ENCODE assay signal across 24 mouse cellular contexts in the genomic region with DNA sequence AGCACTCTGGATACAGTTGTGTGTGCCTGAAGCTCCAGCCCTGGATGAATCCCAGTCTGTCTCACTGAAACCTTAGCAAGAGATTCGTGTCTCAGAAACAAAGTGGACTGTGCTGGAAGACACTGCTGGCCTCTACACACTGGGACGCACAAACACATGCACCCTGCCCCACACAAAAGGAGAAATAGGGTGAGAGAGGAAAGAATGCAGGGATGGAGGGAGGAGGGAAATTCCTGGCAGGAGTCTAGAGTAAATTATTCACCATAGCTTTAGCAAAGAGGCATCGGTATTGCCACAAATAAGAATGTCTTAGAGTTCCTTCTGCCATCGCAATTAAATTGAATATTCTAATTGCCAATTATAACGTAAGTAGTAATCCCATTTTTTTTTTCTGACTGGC.
DNase-seq lines count a peak whose midpoint lies in the region; ATAC-seq lines count a peak whose summit lies in the region.
"Had no signal": no experiment of that assay in that cellular context is flagged by ENCODE, and none has a peak within 500 bp of the region (broad histone marks: within the 10 kb centered on the region; RNA-seq: fewer than 3 reads in every experiment).

No protein-coding gene starts in this region.

- ATAC-seq in forebrain, embryonic 16.5 days, result no peak
- ATAC-seq in kidney, embryonic 15.5 days (replicated peaks; ENCODE audit: low FRiP score), result no peak
- ATAC-seq: activated CD4-positive, CD25-positive, alpha-beta regulatory T cell, adult 4 months; CD4-positive, CD25-positive, alpha-beta regulatory T cell, adult 4 months; forebrain, embryonic 15.5 days; hindbrain, postnatal 0 days had no signal

- H3K9ac ChIP-seq in forebrain, embryonic 16.5 days (replicated peaks; ENCODE audit: low read depth, low read length), result no peak overlapping the region
- no peak overlapping the region for H3K9ac ChIP-seq in kidney, embryonic 15.5 days
- H3K9ac ChIP-seq: forebrain, embryonic 15.5 days; hindbrain, embryonic 13.5 days had no signal

- no peaks in the 10 kb centered on the region for H3K27me3 ChIP-seq in forebrain, embryonic 10.5 days (ENCODE audit: poor library complexity, severe bottlenecking)
- no peaks in the 10 kb centered on the region for H3K27me3 ChIP-seq in forebrain, embryonic 16.5 days (replicated peaks; ENCODE audit: control insufficient read depth, insufficient read depth, low read length)
- H3K27me3 ChIP-seq in kidney, embryonic 15.5 days, result 0 out of 2 replicates have a peak, but pooled peaks cover 2% of the 10 kb centered on the region
- H3K27me3 ChIP-seq: forebrain, embryonic 15.5 days; hindbrain, embryonic 13.5 days had no signal

- intact Hi-C loops in left cerebral cortex, postnatal 36 days (cut with DNase I), result no loop called here

- H3K27ac ChIP-seq in forebrain, embryonic 10.5 days, result 0 out of 2 replicates have a peak overlapping the region, but pooled peaks have one; percentile 30
- H3K27ac ChIP-seq in forebrain, embryonic 16.5 days (ENCODE audit: low read length), result no peak overlapping the region
- no peak overlapping the region for H3K27ac ChIP-seq in kidney, embryonic 15.5 days
- H3K27ac ChIP-seq: embryonic facial prominence, embryonic 10.5 days; forebrain, embryonic 15.5 days; heart, embryonic 10.5 days; hindbrain, embryonic 13.5 days; hindbrain, postnatal 0 days had no signal

- H3K4me3 ChIP-seq in forebrain, embryonic 10.5 days, result no peak overlapping the region
- H3K4me3 ChIP-seq in forebrain, embryonic 16.5 days (replicated peaks; ENCODE audit: low read length), result no peak overlapping the region
- no peak overlapping the region for H3K4me3 ChIP-seq in kidney, embryonic 15.5 days (replicated peaks)
- H3K4me3 ChIP-seq: embryonic facial prominence, embryonic 10.5 days; forebrain, embryonic 15.5 days; heart, embryonic 10.5 days; hindbrain, embryonic 13.5 days had no signal

- no peaks in the 10 kb centered on the region for H3K36me3 ChIP-seq in forebrain, embryonic 10.5 days (replicated peaks)
- no peaks in the 10 kb centered on the region for H3K36me3 ChIP-seq in forebrain, embryonic 16.5 days (ENCODE audit: control insufficient read depth, insufficient read depth)
- H3K36me3 ChIP-seq in kidney, embryonic 15.5 days, result no peaks in the 10 kb centered on the region
- H3K36me3 ChIP-seq: embryonic facial prominence, embryonic 10.5 days; forebrain, embryonic 15.5 days; G1E; heart, embryonic 10.5 days; hindbrain, embryonic 13.5 days had no signal

- no peak overlapping the region for H3K4me2 ChIP-seq in forebrain, embryonic 16.5 days (ENCODE audit: low read length)
- no peak overlapping the region for H3K4me2 ChIP-seq in kidney, embryonic 15.5 days
- H3K4me2 ChIP-seq: forebrain, embryonic 15.5 days; hindbrain, embryonic 13.5 days had no signal

- 84% methylated on average over 5 of the region's 5 CpGs for WGBS in forebrain, embryonic 10.5 days
- WGBS in forebrain, embryonic 16.5 days, result 20% methylated on average over 5 of the region's 5 CpGs
- WGBS in kidney, embryonic 15.5 days, result 76% methylated on average over 5 of the region's 5 CpGs

- peaks cover 26% of the 10 kb centered on the region for H3K4me1 ChIP-seq in forebrain, embryonic 10.5 days
- H3K4me1 ChIP-seq in forebrain, embryonic 16.5 days (replicated peaks; ENCODE audit: control insufficient read depth, insufficient read depth, low read length), result peaks cover 8% of the 10 kb centered on the region
- peaks cover 7% of the 10 kb centered on the region for H3K4me1 ChIP-seq in kidney, embryonic 15.5 days
- H3K4me1 ChIP-seq: embryonic facial prominence, embryonic 10.5 days; heart, embryonic 10.5 days had no signal

- no peaks in the 10 kb centered on the region; the same call in 1 of the 2 replicates for H3K9me3 ChIP-seq in forebrain, embryonic 10.5 days
- H3K9me3 ChIP-seq in forebrain, embryonic 16.5 days (ENCODE audit: control insufficient read depth, low read length), result no peaks in the 10 kb centered on the region
- H3K9me3 ChIP-seq in kidney, embryonic 15.5 days (replicated peaks), result no peaks in the 10 kb centered on the region
- H3K9me3 ChIP-seq: embryonic facial prominence, embryonic 10.5 days; forebrain, embryonic 15.5 days; heart, embryonic 10.5 days; hindbrain, embryonic 13.5 days had no signal

- no peak for DNase-seq in forebrain, embryonic 10.5 days (ENCODE audit: extremely low spot score, low spot score)
- DNase-seq in kidney, adult 18-20 months, result peak; percentile 24
- peak; percentile 46 for DNase-seq in kidney, adult 9 months
- peak; percentile 17 to 47 for DNase-seq in kidney, postnatal 36 days
- DNase-seq in left cerebral cortex, postnatal 36 days (ENCODE audit: low spot score in 2 of 2), result no peak
- no peak for DNase-seq in frontal cortex, postnatal 14 days (ENCODE audit: low spot score in 2 of 2)
- DNase-seq: adrenal gland, postnatal 14 days; B cell, adult 2 months; cerebellum, adult 18-20 months; cerebellum, adult 9-11 months; cerebellum, postnatal 36 days; gastrocnemius, postnatal 36 days; heart, adult 18-20 months; heart, postnatal 10 days had no signal

Comparison
In these comparisons a context has a peak if more than half of its experiments do, and no peak if none do; other contexts are left out.
1. DNase-seq: peak in kidney, adult 18-20 months (single experiment), kidney, adult 9 months (single experiment) and kidney, postnatal 36 days (2 of 2); none in forebrain, embryonic 10.5 days (single experiment), left cerebral cortex, postnatal 36 days (0 of 2) and frontal cortex, postnatal 14 days (0 of 2).